Mouse (Mus musculus): ENCODE measurements at regions not wholly inside any gene's neighbourhood (a gene's known extent, or its start where the extent isn't known, plus 50 kb on each side); places are given as distances from the start of the nearest gene placed in this dataset.

DNA sequence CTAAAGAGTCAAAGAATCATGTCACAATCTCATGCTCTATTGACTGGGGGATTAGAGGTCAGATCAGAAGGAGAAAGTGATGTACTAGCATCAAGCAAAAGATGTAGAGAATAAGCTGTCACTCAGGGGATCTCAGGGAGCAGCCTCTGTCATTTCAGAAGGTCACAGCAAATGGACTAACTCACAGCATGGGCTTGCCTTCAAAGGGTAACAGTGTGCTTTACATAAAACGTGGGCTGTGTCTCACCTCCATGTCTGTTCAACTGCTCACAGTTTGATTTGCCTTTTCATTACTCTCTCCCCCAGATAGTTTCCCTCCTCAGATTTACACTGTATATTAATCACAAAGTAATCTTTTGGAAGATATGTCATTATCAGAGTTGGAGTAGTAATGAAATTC lies 527.4 kb upstream of the Tyrp1 start:
- no peak for DNase-seq

DNA sequence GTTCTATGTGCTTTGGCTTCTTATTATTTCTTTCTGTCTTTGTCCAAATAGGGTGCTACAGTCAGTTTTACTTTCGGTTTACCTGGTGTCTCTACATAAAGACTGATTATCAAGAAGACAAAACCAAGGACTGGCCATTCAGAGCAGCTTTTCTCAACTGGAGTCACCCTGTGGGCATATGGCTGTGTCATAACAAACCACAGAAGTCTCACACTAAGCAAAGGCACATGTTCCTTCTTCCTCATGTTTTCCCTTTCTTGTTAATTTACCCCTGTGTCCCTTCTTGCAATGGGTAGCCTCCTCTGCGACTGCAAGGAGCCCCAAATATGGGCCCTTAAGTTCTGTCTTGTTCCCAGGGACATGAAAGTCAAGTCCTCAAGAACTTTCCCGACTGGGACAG lies 523.3 kb upstream of the Tyrp1 start:
- no peak for DNase-seq

GRCm38 (mm10) chr4:80311091-80311490 lies 522.8 kb upstream of the Tyrp1 start:
- DNase-seq, result peak; percentile 2
